Mouse (Mus musculus) fibroblast of lung, adult 2 months (primary cell): ENCODE results near the gene Bcl7a.
A peak's percentile ranks its signal among the peaks of the same experiment; 100 is the strongest.

Experiments
- DNase-seq: peaks from one replicate; pipeline ENCODE4 v3.0.0-alpha.2; 2011; ENCODE audit warnings: low read depth

Gene Bcl7a

DNA sequence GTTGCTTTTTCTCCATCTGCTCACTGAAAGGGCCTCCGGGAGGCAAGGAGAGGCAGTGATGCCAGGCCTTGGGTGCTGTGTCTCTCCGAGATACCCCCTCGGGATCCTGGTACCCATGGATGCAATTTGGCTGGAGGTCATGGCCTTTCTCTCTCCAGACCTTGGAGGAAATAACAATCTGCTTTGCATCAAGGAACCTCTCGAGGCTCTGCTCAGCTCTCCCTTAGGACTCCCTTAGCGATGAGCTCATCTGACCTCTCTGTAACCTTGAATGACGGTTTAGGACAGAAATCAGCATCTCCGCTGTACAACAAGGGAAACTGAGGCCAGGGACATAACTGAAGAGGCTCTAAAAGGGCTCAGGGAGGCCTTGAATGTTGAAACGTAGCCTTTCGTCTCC, 35.1 kb downstream of the Bcl7a start:
- DNase-seq: no peak

DNA sequence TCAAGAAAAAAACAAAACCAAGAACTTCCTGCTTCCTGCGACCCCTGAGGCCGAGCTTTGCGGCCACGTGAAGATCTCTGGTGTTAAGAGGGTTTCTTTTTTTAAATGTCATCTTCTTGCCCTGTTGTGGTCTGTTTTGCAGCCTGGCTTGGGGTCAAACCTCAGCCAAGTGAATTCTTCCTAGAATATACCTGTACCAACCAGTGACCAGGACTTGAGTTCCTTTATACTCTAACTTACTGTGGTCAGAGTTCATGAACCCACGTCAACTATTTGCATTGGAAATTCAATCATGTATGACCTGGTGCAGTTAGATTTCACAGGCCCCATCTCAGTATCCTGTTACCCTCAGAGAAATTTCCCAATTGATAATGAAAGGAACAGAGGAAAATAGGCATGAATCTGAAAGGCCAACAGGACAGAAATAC, 35.9 kb downstream of the Bcl7a start:
- no peak for DNase-seq

DNA sequence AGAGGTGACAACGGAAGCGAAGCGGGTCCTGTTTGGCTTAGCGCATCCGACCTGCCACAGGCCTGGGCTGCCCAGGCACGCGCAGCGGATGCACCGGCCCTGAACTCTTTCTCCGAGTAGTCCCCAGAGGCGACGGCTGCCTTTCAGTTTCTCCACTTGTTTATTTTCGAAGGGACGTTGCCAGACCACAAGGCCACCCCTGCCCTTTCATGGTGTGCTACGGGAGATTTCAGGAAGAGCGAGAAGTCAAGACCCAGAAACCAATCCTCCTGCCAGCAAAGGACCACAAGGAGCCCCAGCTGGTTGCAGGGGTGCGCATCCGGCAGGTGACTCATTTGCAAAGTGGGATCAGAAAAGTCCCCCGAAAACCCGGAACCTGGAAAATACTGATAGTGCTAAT, 38.3 kb downstream of the Bcl7a start:
- no peak for DNase-seq

DNA sequence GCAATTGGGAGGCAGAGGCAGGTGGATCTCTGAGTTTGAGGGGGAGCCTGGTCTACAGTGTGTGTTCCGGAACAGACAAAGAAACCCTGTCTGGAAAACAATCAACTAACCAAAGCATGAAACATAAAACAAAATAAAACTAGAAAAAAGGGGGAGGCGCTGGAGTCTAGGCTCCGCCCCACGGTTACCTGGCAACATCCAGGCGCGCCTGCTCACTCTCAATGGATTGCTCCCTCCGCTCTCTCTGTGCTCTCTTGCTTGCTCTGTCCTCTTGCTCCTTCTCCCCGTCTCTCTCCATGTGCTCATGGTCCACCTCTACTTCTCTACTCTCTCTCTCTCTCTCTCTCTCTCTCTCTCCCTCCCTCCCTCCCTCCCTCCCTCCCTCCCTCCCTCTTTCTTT, 39.1 kb downstream of the Bcl7a start:
- DNase-seq: no peak

DNA sequence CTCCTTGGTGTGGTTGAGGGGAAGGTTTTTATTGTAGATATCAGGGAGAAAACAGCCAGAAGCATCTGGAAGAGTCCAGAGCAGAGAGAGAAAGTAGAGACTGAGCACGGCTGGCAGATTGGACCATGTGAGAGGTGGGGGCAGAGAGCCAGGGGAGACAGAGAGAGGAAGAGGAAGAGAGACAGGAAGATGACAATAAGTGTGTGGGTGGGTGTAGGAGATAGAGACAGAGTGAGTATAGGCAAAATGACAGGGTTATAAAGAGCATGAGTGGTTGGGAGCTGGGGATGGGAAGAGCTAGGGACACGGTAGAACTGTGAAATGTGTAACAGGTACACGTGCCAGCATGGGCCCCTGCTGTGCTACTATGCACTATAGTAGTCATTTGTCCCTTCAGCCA, 44.8 kb downstream of the Bcl7a start:
- no peak for DNase-seq

DNA sequence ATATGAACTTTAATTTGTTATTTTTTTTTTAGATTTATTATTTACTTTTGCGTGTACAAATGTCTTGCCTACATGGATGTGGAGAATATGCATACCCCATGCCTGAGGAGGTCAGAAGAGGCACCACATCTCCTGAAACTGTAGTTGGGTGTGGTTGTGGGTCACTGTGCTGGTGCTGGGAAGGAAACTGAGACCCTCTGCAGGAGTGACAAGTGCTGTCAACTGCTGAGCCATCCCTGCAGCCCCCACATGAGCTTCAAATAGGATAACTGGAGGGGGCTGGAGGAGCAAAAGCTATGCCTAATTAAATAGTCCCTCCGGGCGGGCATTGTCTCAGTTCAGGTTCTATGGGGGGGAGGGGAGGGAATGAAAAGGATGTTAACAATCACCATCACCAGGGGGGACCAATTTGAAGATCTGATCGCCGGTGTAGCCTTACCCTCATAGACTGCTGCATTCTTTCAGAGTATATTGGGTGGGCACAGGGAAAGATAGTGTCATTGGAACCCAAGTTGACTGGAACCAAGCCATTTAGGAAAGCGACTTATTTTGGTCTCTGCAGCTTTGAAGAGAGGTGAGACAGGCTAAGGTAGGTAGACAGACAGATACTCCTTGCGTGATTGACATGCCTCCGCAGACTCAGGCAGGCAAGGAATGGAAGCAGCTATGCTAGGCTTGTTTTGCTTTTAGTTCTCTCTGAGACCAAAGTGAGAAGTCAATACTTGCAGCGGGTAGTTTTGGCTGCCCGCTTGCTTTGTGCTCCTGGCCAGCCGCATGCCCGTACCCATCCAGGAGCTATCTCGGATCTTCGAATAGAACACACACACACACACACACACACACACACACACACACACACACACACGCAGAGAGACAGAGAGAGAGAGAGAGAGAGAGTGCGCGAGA, 47.2 kb downstream of the Bcl7a start:
- DNase-seq: no peak

DNA sequence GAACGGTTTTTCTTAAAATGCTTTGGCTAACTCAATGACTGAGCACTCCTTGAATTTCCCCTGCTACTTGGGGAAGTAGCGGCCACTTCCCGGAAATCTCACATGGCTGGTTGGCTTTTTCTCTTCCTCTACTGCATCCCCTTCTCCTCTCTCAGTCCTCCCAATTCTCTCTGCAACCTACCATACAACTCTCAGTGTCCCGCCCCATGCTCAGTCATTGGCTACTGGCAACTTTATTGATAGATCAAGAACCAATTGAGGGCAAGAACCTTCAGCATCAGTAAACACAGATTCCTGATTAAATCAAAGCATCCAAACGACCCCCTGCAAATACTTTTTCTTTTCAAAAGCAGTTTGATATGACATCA, 47.8 kb downstream of the Bcl7a start:
- no peak for DNase-seq

DNA sequence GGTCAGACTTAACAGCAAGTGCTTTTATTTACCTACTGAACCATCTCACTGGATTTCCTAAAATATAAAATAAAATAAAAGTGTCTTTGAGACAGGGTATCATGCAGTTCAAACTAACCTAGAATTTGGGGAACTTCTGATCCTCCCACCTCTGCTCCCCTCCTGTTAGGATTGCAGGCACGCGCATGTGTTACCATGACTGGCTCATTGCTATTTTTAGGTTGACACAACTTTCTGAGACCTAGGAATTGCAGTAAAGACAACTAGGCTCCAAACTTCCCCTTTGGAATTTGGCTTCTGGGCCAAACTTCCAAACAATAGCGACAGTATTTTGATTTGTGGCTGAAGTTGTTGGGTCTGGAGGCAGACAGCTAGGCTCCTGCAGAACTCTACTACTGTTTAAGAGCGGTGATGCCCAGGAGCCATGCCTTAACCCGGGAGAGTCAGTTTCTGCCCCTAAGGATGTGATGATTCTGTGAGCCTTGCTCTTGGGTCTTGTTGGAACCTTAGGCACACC, 50.2 kb downstream of the Bcl7a start:
- no peak for DNase-seq

DNA sequence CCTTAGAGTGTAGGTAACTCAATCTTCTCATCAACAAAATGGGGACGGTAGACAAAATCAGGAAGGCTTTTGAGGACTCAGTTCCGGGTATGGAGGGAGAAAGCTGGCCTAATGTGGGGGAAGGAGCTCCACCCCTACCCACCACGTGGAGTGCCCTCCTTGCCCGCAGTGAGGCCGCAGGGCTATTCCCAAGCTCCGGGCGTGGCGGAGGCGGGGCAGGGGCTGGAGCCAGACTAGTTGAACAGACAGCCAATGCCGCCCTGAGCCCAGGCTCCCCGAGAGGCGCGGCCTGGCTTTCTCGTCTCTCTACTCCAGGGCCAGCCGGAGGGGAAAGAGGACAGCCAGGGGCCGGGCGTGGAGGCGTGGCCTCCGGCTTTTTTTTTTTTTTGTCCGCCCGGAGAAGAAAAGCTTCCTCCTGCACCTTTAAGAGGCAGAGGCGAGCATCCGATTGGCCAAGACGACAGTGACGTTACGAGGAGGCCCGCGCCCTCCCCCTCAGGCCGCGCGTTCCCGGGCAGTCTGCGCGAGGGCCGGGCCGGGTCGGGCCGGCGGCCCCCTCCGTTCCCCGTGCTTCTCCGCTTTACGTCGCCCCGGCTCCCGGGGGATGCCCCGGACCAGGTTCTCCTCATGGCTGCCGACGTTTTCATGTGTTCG, 50.8 kb downstream of the Bcl7a start, which contains the start of gene Mlxip:
Mlxip (plus strand) TSS at position 496 of the 654 bp plus-strand sequence.
- DNase-seq: peak; percentile 95

DNA sequence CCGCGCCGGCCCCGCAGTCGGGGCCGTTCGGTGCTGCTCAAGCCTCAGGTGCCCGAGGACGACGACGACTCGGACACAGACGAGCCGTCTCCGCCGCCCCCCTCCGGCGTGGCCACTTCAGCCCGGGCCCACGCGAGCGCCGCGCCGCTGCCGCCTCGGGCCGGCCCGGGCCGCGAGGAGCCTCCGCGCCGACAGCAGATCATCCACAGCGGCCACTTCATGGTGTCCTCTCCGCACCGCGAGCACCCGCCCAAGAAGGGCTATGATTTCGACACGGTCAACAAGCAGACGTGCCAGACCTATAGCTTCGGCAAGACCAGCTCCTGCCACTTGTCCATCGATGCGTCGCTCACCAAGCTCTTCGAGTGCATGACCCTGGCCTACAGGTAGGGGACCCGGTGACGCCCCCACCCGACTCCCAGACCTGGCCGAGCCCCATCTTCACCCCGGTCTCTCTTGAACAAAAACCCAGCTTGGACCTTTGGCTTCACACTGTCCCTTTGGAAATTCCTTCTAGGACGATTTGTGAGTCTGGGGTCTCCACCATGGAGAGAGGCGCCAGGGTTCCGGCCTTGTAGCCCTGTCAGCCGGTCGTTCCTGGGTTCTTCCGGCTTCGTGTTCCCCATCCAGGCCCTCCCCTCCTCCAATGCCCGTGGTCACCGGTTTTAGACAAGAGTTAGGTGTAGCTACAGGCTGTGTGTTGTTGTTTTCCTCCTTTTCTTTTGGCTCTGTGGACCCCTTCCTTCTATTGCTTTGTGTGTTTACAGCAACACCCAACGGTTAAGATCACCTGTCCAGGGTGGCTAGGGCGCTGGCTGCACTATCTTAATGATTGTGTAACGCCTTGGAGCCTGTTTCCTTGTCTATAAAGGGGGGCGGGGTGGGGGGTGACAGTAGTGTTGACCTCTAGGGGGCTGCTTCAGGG, 51.6 kb downstream of the Bcl7a start:
- DNase-seq: no peak

DNA sequence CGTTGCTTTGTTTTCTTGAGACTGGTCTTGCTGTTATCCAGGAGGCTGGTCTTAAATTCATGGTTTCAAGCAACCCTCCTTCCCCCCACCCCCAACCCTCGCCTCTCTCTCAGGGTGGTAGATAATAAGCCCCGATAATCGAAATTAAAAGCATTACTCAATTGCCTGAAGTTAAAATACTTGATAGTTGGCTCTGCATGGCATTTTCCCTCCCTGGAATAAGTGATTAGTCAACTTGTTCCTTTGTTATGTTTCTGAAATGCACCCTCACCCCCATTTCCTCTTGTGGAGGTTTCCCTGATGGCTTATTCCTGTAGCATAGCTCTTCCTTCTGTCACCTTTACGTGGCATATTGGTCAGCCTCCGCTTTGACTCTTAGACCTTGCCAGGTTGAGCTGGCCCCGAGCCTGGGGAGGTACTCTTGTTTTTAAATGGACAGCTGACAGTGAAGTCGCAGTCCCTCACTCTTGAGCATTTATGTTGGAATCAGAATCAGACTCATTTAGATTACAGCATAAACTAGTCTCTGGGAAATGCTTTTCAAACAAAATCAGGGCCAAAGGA, 53.3 kb downstream of the Bcl7a start:
- no peak for DNase-seq

DNA sequence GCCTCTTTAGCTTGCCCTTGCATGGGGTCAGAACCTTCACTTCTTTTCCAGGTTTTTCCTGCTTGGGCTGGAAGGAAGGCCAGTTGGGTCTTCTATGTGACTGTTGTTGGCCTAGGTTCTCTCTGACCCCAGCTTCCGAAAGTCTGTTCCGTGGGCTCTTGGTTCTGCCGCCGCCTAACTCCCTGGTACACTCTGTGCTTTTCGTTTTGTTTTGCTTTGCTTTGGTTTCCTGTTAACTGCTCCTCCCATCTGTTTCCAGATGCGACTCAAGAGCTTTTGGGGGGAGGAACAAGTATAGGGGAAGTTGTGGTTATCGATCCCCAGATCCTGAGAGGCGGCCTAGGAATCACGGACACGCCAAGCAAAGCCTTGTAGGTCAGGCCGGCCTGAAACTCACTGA, 54.2 kb downstream of the Bcl7a start:
- DNase-seq: no peak

DNA sequence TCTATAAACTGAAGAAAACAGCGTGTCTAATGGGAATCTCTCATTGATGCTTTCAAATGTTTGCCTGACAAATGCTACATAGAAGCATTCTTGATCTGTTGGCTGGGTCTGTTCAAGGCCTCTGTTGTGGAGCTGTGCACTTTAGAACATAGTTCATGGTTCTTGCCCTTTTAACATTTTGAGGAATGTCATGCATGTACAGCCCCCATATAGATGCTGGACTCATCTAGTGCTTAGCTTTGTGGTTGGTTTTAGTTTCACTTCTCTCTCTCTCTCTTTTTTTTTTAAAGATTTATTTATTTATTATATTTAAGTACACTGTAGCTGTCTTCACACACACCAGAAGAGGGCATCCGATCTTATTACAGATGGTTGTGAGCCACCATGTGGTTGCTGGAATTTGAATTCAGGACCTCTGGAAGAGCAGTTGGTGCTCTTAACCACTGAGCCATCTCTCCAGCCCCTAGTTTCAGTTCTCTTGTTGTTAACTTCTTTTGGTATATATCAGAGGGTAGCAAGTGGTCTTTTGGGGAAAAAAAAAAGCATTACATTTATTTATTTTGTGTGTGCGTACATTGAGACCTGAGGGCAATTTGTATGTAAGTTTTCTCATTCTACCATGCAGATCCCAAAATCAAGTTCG, 55.3 kb downstream of the Bcl7a start:
- DNase-seq: no peak

DNA sequence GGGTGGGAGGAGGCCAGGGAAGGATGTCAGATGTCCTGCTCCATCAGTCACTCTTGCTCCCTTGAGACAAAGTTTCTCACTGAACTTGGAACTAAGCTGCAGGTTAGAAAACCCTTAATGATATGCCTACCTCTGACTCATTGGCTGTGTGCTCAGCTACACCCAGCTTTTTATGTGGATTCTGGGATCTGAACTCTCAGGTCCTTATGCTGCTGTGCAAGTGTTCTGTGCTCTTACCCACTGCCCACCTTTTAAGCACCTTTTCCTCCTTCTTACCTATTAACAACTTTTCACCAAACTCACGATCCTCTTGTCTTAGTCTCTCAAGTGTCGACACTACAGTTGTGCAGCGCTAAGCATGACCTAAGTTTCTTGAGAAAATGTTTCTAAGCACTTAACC, 60.8 kb downstream of the Bcl7a start:
- no peak for DNase-seq

DNA sequence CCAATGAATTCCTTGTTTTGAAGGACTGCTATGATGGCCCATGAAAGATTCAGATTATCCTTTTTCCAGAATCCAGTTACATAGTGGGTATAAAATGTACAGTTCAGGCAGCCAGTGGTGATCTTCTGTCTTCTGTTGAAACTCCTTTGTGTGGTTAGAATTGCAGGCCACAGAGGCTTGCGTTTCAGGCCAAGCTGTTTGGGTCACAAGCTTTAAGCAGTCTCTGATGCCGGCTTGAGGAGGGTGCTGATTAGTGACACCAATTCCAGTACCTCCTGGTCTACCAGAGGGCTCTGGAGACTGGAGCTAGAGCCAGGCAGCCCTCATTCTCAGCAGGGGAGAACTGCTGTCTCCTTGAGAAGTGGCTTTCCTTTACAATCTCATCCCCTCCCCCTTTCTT, 63.3 kb downstream of the Bcl7a start:
- peak; percentile 57 for DNase-seq

DNA sequence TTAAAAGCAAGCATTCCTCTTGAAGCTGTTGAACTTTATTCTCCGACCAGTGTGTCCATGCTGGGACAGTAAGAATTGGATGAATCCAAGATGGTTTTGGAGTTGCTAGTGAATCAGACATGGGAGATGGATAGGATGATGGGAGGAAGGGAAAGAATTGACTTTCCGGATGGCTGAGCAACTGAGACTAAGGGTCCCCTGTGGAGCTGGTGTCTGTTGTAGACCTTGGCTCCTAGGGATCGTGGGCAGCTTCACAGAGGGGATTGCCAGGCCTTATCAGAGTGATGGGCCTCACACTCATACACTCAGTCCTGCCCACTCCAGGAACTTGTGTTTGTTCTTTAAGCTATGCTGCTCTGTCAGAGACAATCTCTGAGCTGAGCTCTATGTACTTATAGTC, 64.5 kb downstream of the Bcl7a start:
- DNase-seq: no peak

DNA sequence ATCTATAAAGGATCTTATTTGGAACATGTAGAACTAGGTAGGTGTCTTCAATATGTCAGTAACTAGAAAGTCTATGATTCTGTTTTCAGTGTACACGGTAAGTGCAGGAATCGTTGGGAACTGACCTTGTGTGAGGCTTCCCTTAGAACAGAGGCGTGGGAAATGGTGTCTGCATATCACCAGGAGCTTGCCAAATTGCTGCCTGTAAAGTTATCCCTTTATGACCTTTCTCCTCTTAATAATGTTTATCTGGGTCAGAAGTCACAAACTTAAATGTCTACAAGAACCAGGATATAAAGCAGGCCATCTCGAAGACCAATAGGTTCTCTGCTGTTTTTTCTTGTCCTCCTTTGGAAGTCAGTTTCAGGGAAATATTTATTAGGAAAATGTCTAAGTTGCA, 68.6 kb downstream of the Bcl7a start:
- no peak for DNase-seq

DNA sequence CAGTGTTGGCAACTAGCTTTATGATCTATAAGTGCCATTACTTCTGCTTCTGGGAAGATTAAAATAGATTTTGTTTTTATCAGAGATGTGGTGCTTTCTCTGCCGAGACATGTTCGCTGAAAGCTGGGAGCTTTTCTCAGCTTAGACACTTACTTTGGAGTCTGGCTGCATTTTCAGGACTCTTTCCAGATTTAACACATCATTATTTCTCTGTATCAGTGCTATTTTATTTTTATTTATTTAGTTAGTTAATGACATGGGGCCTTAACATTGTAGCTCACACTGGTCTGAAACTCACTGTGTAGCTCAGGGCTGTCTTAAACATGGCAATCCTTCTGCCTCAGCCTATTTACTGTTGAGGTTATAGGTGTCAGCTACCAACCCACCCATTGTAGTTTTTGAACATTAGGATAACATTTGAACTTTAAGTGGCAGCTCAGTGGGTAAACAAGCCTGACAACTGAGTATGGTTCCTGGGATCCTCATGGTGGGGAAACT, 70.3 kb downstream of the Bcl7a start:
- no peak for DNase-seq

DNA sequence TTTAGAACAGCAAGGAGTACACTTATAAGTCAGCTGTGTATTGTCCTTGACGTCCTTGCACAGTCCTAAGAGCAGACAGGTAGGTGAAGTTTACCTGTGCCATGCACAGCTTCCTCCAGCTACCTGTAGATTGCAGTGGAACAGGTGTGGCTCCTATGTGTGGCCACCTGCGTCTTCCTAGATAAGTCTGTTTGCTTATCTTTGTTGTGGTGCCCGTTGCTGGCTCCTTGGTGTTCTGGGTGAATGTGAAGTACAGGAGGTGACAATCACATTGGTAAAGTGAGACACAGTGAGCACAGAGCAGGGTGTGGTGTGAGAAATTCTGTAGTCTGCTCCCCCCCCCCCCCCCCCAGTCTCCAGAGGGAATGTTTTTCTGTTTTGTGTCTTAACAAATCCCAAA, 72.5 kb downstream of the Bcl7a start:
- no peak for DNase-seq

DNA sequence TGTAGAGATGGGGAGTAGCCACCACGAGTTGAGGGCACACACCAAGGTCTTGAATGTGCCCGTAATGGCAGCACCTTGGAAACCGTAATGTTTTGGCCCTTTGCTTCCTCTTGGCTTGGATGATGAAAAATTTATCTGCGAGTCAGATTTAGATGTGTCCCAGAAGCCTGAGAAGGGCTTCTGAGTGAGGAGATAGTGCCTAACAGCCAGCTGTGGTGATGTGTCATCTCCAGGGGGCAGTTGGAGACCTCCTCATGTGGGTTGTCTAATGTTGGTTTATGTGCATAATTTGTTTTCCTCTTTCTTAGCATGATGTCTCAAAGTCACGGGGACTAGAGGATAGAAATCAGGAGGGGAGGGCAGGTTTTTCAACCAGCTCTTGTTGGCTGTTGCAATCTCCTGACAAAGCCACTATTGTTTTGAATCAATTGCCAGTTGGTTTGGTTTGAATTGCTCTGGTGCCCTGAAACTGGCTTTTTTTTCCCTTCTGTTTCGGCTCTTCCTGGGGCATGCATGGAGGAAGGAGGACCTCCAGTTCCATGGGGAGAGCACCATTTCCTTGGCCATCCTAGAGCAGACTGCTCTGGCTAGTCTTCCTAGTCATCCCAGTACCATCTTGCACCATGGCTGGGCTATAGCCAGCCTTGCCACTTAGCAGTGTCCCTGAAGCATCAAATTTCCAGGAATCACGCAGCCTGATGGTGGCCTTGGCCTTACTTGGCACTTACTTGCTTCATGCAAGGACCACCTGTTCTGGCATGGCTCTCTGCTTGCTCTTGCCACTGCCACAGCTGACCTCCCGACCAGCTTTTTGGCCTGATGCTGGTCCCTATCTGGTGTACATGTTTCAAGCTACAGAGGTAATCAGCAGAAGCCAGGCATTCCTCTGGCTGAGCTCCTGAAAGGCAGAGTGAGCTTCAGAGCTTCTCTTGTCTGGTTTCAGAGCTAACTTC, 73.2 kb downstream of the Bcl7a start:
- DNase-seq: peak; percentile 71
